Mouse (Mus musculus) kidney, adult 2 months (tissue): ENCODE data around the gene Mmaa.

Experiments
- CTCF ChIP-seq: fragments of 200-500 bp; conservative IDR thresholded peaks from 2 replicates; pipeline ENCODE4 v1.5.1; 2011; ENCODE audit warnings: low read depth, mild to moderate bottlenecking, control low read depth, low read length, moderate library complexity, mixed read lengths; ENCODE audit not compliant: insufficient read depth, insufficient read length
- POLR2A ChIP-seq: fragments of 200-500 bp; IDR thresholded peaks from one replicate; pipeline ENCODE4 v1.6.1; 2011; ENCODE audit warnings: low read depth, low read length, control low read depth

DNA sequence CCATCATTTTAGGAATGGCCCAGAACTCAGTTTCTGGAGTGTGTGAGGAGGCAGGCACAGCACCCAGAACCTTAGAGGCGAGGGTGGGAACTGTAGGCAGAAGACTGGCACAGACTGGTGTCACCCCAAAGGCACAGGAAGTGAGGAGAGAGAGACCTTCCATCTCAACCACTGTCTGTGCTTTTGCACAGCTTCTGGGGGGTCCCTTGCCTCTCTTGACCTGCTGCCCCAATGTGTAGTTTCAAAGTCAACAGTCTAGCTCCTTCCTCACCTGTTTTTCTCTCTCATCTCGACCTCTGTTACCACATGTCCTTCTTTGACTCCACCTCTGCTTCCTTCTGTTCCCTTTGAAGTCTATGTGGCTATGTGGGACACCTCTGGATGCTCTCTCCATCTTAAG lies 16.1 kb upstream of the Mmaa start:
- TF ChIP-seq POLR2A (no peak), CTCF (no peak)
